Mouse (Mus musculus): ENCODE data around the gene Jchain. TPM values are rescaled to one million over a fixed set of nuclear protein-coding genes. Genes with fewer than 3 reads are reported as not detected.
A peak's percentile ranks its signal among the peaks of the same experiment; 100 is the strongest.

Gene Jchain
- polyA plus RNA-seq (2015; fragmentation: Nextera tagmentation; extraction: Ambion mirVana): 0.10 TPM in 1 of 2 replicates, not detected in the other

DNA sequence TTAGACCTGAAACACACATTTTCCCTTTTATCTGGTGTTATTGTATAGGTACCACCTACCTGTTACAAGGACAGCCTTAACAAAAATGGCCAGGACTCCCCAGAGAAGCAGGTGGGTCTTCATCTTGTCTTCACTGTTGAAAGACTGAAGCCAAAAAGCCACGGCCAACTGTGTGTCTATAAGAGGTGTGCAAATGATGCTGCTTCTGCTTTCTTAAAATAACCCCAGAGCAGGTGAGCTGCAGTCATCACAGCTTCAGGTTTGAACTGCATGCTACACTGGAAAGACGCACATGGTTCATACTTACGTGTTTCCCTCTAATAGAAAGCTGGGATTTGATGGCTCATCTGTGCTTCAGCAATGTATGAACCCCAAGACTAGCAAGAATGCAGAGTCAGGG lies at the start of gene Jchain:
Jchain (minus strand) TSS at position 235 of the 400 bp plus-strand sequence.
- Histone ChIP-seq H3K4me3 (ENCODE audit: low read length) (no peak within 1 kb of the TSS), H3K27ac (ENCODE audit: low read length) (no peak within 1 kb of the TSS), H3K36me3 (ENCODE audit: control insufficient read depth, insufficient read depth, low read length) (no peaks in the 10 kb centered on the region), H3K4me1 (replicated peaks; ENCODE audit: control insufficient read depth, insufficient read depth, low read length) (no peaks in the 10 kb centered on the region), H3K9me3 (ENCODE audit: control insufficient read depth, low read length) (no peaks in the 10 kb centered on the region), H3K27me3 (ENCODE audit: control insufficient read depth, insufficient read depth, low read depth, low read length) (no peaks in the 10 kb centered on the region), H3K4me2 (ENCODE audit: low read depth, low read length) (no peak within 1 kb of the TSS), H3K9ac (ENCODE audit: low read length) (no peak within 1 kb of the TSS)
- ATAC-seq (ENCODE audit: low read depth): no peak
- WGBS: 82% methylated on average over 3 of the region's 3 CpGs

DNA sequence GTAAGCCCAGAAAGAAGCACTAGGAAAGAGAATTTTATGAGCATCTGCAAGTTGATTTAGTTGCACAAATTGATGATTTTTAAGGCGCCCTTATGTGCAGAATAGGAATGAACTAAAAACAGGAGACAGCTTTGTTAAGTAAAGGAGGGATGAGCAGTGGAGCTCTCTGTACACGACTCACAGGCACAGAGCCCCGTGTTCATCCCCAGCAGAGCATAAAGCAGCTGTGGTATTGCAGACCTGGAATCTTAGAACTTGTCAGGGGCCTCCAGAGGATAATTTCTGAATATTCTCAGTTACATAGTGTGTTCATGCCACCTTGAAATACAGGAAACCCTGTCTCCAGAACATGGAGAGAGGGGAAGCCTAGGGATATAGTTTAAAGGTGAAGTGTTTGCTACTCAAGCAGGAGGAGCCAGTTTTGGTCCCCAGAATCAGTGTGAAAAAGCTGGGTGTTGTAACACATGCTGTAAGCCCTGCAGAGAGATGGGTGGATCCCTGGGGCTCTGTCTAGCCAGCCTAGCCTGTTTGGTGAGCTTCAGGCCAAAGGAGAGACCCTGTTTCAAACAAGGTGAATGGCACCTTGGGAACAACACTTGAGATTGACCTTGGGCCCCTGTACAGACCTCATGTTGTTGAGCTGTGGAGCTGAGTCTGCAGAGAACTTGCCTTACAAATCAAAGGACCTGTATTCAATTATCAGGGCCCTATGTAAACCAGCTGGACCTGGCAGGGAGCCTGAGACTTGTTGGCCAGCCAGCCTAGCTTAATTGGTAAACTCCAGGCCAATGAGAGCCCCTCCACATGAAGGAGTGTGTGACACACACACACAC lies 48.0 kb upstream of the Jchain start:
- no peaks in the 10 kb centered on the region for H3K27me3 ChIP-seq (ENCODE audit: control insufficient read depth, insufficient read depth, low read depth, low read length)
- H3K4me1 ChIP-seq (replicated peaks; ENCODE audit: control insufficient read depth, insufficient read depth, low read length): peaks cover 2% of the 10 kb centered on the region; the same call in 1 of the 2 replicates
- WGBS: 59% methylated on average over 3 of the region's 3 CpGs
- H3K4me3 ChIP-seq (ENCODE audit: low read length): no peak overlapping the region
- peak; percentile 70 for ATAC-seq (ENCODE audit: low read depth)
- peaks cover under 1% of the 10 kb centered on the region; the same call in 1 of the 2 replicates for H3K36me3 ChIP-seq (ENCODE audit: control insufficient read depth, insufficient read depth, low read length)
- no peak overlapping the region for H3K4me2 ChIP-seq (ENCODE audit: low read depth, low read length)
- H3K27ac ChIP-seq (ENCODE audit: low read length): no peak overlapping the region
- no peaks in the 10 kb centered on the region for H3K9me3 ChIP-seq (ENCODE audit: control insufficient read depth, low read length)
- no peak overlapping the region for H3K9ac ChIP-seq (ENCODE audit: low read length)

DNA sequence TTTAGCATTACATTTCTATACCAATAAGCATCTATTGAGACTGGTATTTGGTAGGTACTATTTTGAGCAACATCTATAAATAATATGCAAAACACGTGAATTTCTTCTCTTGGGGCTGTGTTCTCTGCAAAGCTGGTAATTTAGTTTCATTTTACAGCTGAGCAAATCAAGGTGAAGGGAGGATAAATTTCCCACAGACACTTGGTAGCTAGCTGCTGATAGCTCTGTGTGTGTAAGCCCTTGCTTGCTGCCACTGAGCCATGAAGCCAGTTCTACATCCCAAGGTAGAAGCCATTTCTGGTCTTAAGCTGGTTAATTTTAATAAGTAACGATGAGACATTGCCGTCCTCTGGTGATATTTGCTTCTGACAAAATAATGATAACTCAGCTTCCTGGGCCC lies 47.1 kb upstream of the Jchain start:
- Histone ChIP-seq H3K27ac (ENCODE audit: low read length) (no peak overlapping the region), H3K4me3 (ENCODE audit: low read length) (no peak overlapping the region), H3K4me2 (ENCODE audit: low read depth, low read length) (no peak overlapping the region), H3K9ac (ENCODE audit: low read length) (no peak overlapping the region), H3K4me1 (replicated peaks; ENCODE audit: control insufficient read depth, insufficient read depth, low read length) (peaks cover 2% of the 10 kb centered on the region; the same call in 1 of the 2 replicates), H3K36me3 (ENCODE audit: control insufficient read depth, insufficient read depth, low read length) (peaks cover 3% of the 10 kb centered on the region; the same call in 1 of the 2 replicates), H3K27me3 (ENCODE audit: control insufficient read depth, insufficient read depth, low read depth, low read length) (no peaks in the 10 kb centered on the region), H3K9me3 (ENCODE audit: control insufficient read depth, low read length) (no peaks in the 10 kb centered on the region)
- no peak for ATAC-seq (ENCODE audit: low read depth)
- 94% methylated on average over 3 of the region's 3 CpGs for WGBS

DNA sequence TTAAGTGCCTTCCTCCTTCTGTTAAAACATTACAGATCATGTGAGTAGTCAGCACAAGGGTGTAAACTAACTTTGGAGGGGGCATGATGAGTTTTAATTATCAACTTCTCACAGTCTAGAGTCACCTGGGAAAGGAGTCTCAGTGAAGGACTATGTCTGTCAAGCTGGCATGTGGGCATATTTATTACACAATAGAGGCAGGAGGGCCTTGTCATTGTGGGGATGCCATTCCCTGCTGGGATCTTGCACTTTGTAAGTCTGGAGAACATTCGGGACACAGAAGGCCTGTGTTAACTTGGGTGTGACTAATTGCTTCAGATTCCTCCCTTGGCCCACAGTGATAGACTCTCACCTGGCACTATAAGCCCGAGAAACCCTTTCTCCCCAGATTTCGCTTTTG lies 41.9 kb upstream of the Jchain start:
- H3K27me3 ChIP-seq (ENCODE audit: control insufficient read depth, insufficient read depth, low read depth, low read length): no peaks in the 10 kb centered on the region
- ATAC-seq (ENCODE audit: low read depth): no peak
- peaks cover 3% of the 10 kb centered on the region; the same call in 1 of the 2 replicates for H3K36me3 ChIP-seq (ENCODE audit: control insufficient read depth, insufficient read depth, low read length)
- H3K9me3 ChIP-seq (ENCODE audit: control insufficient read depth, low read length): no peaks in the 10 kb centered on the region
- H3K4me1 ChIP-seq (replicated peaks; ENCODE audit: control insufficient read depth, insufficient read depth, low read length): peaks cover 6% of the 10 kb centered on the region; the same call in 1 of the 2 replicates
- H3K27ac ChIP-seq (ENCODE audit: low read length): no peak overlapping the region
- no peak overlapping the region for H3K9ac ChIP-seq (ENCODE audit: low read length)
- H3K4me3 ChIP-seq (ENCODE audit: low read length): no peak overlapping the region
- 88% methylated on average over 3 of the region's 3 CpGs for WGBS
- H3K4me2 ChIP-seq (ENCODE audit: low read depth, low read length): no peak overlapping the region

DNA sequence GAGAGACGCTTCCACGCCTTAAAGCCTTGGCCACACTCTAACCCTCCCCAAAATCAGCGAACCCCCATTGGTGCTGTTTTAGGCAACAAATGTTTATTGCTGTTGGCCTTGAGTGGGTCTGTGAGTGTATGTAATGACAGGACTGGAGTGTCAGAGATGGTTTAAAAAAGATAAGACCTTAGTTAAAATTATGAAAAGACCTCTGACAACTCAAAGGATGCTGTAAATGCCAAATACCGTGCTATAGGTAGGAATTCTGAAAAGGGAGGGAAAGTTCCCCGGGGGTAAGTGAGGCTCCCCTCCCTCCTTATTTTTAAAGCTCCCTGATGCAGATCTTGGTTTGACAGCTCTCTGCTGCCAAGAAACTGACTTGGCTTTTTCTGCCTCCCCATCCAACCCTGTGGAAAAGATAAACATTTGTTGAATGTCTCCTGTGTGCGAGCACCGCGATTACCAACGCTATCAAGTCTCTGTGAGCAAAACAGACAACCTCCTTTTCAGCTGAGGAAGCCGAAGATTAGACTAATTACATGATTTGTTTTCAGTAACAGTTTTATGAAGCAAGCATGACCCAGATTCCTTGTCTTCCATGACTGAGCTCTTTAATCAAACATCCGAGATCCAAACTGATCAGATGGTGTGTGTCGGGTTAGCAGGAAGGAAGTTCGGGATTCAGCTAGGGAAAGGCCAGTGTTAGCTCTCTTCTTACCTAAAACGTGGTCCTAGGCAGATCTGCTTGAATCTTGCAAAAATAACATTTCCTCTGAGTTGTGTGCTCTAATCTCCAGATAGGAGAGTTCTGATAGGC lies 38.5 kb upstream of the Jchain start:
- Histone ChIP-seq H3K9ac (ENCODE audit: low read length) (peak overlapping the region; percentile 84), H3K4me1 (replicated peaks; ENCODE audit: control insufficient read depth, insufficient read depth, low read length) (peaks cover 6% of the 10 kb centered on the region; the same call in 1 of the 2 replicates), H3K36me3 (ENCODE audit: control insufficient read depth, insufficient read depth, low read length) (peaks cover 3% of the 10 kb centered on the region; the same call in 1 of the 2 replicates), H3K27ac (ENCODE audit: low read length) (peak overlapping the region; percentile 92), H3K9me3 (ENCODE audit: control insufficient read depth, low read length) (no peaks in the 10 kb centered on the region), H3K27me3 (ENCODE audit: control insufficient read depth, insufficient read depth, low read depth, low read length) (no peaks in the 10 kb centered on the region), H3K4me3 (ENCODE audit: low read length) (peak overlapping the region; percentile 87), H3K4me2 (ENCODE audit: low read depth, low read length) (peak overlapping the region; percentile 68)
- 2% methylated on average over 14 of the region's 14 CpGs for WGBS
- ATAC-seq (ENCODE audit: low read depth): no peak; the same call in 1 of the 2 replicates

DNA sequence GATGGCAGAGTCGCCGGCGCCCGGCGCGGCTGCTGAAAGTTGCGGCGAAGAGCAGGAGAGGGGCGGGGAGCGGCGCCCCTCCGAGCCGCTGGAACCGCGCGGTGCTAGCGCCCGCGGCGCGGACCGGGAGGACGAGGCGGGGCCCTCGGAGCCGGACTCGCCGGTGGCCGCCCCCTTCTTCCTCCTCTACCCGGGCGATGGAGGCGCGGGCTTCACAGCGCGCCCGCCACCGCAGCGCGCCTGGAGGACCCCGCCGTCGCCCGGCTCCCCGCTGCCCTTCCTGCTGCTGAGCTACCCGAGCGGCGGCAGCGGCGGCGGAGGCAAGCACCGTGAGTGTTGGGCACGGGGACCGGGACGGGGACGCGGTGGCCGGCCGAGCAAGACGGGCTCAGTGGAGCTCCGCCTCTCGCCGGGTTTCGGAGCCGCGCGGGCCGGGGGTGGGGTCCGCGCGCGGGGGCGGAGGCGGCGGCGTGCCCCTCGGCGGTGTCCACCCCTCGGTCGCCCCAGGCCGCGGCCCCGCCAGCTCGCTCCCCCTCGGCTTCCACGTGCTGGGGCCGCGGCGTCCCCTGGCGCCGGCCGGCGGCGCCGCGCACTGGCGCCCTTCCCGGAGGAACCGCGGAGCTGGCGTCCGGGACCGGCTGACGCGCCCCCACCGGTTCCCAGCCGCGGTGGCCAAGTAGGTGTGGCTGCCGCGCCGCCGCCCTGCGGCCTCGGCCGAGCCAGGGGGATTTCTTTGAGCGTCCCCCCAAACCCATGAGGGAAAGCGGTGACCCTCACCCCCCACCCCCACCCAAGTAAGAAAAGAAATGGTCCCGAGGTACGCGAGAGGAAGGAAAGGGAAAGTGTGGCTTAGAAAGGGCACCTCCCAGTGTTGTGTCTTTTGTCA lies 37.7 kb upstream of the Jchain start:
- peak overlapping the region; percentile 87 for H3K4me3 ChIP-seq (ENCODE audit: low read length)
- peak overlapping the region; percentile 84 for H3K9ac ChIP-seq (ENCODE audit: low read length)
- H3K4me1 ChIP-seq (replicated peaks; ENCODE audit: control insufficient read depth, insufficient read depth, low read length): peaks cover 6% of the 10 kb centered on the region; the same call in 1 of the 2 replicates
- peak overlapping the region; percentile 92 for H3K27ac ChIP-seq (ENCODE audit: low read length)
- WGBS: 0% methylated on average over 52 of the region's 119 CpGs
- H3K36me3 ChIP-seq (ENCODE audit: control insufficient read depth, insufficient read depth, low read length): no peaks in the 10 kb centered on the region; the same call in 1 of the 2 replicates
- no peaks in the 10 kb centered on the region for H3K27me3 ChIP-seq (ENCODE audit: control insufficient read depth, insufficient read depth, low read depth, low read length)
- peak; percentile 86 for ATAC-seq (ENCODE audit: low read depth)
- peak overlapping the region; percentile 68 for H3K4me2 ChIP-seq (ENCODE audit: low read depth, low read length)
- no peaks in the 10 kb centered on the region for H3K9me3 ChIP-seq (ENCODE audit: control insufficient read depth, low read length)

DNA sequence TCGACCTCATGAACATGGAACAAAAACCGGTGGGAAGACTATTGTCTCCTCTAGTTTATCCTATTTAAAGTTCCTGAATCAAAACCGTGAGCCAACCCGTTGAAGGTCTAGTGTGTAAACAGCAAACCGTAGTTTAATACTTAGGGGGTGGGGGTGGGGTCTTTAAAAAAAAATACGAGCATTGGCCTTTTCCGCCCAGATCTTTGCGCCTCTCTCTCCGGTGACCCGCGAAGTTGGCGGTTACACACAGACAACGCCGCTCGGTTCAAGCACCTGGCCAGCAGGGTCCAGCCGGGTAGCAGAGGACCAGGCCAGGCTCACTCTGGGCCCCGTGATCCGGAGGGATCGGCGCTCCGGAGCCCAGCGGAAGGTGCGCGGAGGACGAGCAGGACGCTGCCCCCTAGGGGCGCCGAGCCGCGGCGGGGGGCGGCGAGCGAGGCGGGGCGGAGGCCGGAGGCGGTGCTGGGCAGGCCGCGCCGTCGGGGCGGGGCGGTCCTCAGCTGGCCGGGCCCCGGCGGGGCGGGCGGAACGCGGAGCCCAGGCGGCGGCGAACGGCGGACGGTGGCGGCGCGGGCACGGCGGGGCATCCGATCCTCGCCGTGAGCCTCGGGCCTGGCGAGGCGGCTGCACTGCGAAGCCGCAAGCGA lies 36.9 kb upstream of the Jchain start, which contains the start of gene Rufy3:
Rufy3 (plus strand) TSS at position 540 of the 647 bp plus-strand sequence.
- ATAC-seq (ENCODE audit: low read depth): peak; percentile 94
- Histone ChIP-seq H3K4me1 (replicated peaks; ENCODE audit: control insufficient read depth, insufficient read depth, low read length) (peaks cover 6% of the 10 kb centered on the region; the same call in 1 of the 2 replicates), H3K4me2 (ENCODE audit: low read depth, low read length) (peak within 1 kb of the TSS; percentile 68), H3K9me3 (ENCODE audit: control insufficient read depth, low read length) (no peaks in the 10 kb centered on the region), H3K36me3 (ENCODE audit: control insufficient read depth, insufficient read depth, low read length) (no peaks in the 10 kb centered on the region), H3K27ac (ENCODE audit: low read length) (peak within 1 kb of the TSS; percentile 92), H3K9ac (ENCODE audit: low read length) (peak within 1 kb of the TSS; percentile 84), H3K4me3 (ENCODE audit: low read length) (peak within 1 kb of the TSS; percentile 87), H3K27me3 (ENCODE audit: control insufficient read depth, insufficient read depth, low read depth, low read length) (no peaks in the 10 kb centered on the region)
- WGBS: 0% methylated on average over 36 of the region's 71 CpGs
